Mouse (Mus musculus): ENCODE data around the gene Rabif.
"Not testable (repeated sequence)": the region's sequence is repeated elsewhere in the genome, so short reads cannot be mapped to it uniquely, and the experiment has no call there.

Rabif gene

DNA sequence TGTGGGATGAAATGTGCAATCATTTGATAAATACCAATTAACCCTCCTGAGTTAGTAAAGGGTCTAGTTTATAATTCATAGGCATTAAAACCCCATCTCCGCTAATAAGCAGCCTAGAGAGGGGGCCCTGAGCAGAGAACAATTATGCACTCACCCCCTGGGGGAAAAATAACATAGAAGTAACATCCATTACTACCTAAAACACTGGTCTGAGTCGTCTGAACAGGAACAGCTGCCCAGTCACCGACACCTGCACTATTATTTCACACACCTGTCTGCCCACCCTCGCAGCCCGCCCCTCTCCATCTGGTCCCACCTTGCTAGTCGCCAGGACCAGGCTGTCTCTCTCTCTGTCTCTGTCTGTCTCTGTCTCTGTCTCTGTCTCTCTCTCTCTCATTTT lies 18.1 kb downstream of the Rabif start:
- no peak for DNase-seq (ENCODE audit: low read depth, low spot score)

DNA sequence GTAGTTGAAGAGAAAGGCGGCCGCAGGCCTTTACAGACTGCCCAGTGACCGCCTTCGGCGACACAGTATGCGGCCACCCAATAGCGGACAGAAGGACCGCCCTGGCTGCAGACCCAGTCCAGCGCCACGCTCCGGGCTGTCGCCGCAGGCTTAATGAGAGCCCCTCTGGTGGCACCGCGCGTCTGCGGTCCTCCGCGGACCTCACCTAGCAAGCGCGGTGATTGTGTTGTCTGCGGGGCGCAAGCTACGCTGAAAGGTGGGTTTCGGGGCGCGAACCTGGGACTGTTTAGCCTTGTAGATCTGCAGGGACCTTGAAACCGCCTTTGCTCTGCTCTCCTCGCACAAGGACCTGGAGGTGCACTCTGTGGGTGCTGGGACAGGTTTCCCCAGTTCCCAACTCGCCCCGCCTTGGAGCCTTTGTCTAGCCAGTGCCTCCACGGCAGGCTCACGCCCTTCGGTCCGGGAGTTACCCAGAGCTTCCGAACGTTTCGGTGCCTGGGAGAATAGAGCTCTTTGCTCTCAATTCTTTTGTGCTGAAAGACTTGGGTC lies 18.9 kb downstream of the Rabif start:
- DNase-seq (ENCODE audit: low read depth, low spot score): no peak

- DNase-seq (ENCODE audit: low read depth, low spot score): no peak
These were observed 19.6 kb downstream of the Rabif start for GRCm38 (mm10) chr1:134513876-134514590.

DNA sequence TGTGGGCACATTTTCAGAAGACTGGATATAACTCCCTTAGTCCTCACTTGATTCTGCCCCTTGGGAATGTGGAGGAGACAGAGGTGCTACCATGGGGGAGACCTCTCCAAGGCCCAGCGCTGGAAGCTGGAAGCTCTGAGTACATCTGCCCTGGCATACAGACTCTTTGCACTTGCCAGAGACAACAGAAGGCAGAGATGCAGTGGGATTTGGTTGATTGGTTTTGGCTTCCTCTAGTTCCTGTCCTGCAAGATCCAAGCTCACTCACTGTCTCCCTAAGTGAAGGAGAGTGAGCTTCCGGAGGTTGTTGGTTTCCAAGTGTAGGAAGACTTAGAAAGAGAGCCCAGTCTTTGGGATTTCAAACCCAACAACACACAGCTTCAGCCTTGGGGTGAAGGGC lies 21.4 kb downstream of the Rabif start:
- no peak for DNase-seq (ENCODE audit: low read depth, low spot score)

DNA sequence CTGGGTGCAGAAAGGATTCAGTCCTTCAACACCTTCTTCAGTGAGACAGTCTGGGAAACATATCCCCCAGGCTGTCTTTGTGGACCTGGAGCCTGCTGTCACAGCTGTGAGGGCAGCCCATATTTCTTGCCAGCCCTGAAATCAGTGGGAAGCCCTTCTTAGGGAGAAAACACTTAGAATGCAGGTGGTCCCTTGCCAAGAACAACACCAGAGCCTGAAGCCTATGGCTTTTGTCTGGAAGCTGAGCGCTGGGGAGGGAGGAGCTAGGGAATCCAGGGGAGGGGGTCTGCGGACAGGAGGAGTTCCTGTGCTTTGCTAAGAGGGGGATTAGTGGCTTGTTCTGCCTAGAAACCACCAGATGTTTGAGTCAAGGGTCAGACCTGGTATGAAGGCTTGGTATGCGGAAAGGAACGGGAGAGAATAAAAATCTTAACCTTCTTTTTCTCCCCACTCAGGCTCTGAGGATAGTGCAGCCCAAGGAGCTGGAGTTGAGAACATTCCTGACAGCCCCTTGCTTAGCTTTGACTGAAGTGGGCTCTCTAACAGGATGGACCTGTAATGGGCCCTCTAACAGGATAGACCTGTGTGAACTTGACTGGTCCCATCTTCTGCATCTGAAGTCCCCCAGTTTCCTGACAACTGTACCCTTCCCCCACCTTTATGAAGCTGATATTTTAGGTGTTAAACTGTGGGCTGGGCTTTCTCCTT lies 22.2 kb downstream of the Rabif start:
- peak; percentile 33 for DNase-seq (ENCODE audit: low read depth, low spot score)

DNA sequence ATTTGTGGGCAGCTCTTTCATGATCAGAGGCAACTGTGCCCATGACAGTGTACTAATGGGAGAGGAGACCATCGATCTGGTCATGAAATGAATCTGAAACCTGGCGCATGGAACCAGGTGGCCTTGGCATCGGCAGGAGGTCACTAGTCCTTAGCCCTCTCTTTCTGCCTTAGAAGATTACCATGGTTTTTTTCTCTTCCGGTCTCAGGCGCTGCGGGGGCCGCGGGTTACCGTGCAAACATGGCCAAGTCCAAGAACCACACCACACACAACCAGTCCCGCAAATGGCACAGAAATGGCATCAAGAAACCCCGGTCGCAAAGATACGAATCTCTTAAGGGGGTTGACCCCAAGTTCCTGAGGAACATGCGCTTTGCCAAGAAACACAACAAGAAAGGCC lies 23.4 kb downstream of the Rabif start:
- not testable (repeated sequence) for DNase-seq (ENCODE audit: low read depth, low spot score)

GRCm38 (mm10) chr1:134518677-134519076 lies 24.2 kb downstream of the Rabif start:
- DNase-seq (ENCODE audit: low read depth, low spot score): peak; percentile 89

DNA sequence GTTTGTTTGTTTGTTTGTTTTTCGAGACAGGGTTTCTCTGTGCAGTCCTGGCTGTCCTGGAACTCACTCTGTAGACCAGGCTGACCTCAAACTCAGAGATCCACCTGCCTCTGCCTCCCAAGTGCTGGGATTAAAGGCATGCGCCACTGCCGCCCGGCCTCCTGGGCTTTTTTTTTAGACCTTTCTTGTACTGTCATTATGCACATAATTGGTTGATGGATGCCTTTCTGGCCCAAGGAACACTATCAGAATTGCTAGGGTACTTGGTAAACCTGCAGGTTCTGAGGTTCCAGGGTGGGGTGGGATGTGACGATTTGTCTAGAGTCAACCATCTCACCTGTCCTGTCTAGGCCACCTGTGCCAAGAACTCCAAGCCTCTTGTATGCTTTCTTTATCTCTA lies 24.8 kb downstream of the Rabif start:
- DNase-seq (ENCODE audit: low read depth, low spot score): not testable (repeated sequence)

DNA sequence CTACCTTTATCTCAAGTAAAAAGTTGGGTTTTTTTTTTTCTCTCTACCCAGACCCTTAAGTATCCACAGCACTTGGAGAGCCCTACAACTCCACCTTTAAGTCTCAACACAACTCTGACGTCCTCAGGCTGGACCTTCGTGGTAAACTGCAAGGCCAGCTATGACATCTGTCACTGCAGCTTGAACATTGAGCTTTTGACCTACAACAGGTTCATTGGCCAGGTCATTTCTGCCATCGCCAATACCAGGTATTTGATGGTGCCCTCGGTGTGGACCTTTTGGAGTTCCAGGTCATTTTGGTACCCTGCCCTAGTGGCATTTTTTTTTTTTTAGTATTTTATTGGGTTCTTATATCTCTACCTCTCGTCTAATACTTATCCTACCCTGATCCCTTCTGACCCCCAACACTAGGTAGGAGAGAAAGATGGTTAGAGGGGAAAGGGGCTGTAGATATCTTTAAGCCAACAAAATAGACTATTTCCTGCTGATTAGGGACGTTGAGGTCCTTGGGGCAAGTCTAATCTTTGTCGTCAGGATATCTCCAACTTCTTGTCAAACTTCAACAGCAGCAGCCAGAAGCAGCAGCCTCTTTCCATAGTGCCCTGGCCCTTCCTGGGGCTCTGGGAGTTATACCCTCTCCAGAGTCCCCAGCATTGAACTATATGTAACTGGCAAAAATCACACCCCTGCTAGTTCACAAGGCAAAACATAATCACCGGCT lies 25.7 kb downstream of the Rabif start:
- no peak for DNase-seq (ENCODE audit: low read depth, low spot score)

GRCm38 (mm10) chr1:134521163-134521562 lies 26.7 kb downstream of the Rabif start:
- no peak for DNase-seq (ENCODE audit: low read depth, low spot score)

DNA sequence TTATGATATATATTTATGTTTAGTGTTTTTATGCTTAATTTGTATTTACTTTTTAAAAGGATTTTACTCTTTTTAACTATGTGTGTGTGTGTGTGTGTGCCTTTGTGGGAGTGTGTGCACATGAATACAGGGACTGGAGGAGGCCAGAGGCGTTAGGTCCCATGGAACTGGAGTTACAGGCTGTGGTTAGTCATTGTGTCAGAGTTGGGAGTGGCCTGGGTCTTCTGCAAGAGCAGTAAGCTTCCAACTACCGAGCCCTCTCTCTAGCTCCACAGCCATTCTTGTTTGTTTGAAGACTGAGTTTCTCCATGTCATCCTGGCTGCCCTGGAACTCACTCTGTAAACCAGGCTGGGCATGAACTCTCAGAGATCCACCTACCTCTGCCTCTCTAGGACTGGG lies 27.9 kb downstream of the Rabif start:
- no peak for DNase-seq (ENCODE audit: low read depth, low spot score)

DNA sequence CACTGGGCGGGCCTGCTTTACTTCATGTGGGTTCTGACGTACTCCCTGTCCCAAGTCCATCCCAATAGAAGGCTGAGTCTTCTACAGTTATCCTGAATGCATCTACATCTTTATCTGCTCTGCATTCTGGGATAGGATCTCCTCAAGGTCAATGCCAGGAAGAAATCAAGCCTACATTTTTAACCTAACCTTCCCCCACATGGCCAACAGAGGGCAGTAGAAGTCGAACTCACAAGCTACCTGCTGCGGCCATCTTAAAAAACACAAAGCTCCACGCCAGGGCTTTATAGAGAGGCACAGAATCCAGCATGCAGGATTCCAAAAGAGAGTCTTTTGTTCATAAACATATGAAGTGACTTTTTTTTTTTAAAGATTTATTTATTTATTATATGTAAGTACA lies 30.0 kb downstream of the Rabif start:
- peak; percentile 67 for DNase-seq (ENCODE audit: low read depth, low spot score)

GRCm38 (mm10) chr1:134525015-134525414 lies 30.6 kb downstream of the Rabif start:
- DNase-seq (ENCODE audit: low read depth, low spot score): no peak

DNA sequence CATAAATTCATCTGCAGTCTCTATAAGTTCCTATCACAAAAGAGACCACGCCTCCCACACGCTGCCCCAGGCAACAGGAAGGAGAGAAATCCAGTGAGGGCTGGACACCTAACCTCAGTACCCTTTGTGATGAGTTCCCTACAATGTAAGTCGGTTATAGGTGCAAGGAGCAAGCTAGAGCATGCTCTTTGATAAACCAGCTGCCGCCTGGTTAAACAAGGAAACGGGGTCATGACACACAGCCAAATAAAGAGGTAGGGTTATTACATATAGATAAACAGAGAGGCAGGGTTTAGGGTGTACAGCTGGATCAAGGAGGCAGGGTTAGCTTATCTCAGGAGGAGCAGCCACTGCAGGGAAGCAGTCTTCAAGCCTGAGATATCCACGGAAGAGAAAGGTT lies 32.3 kb downstream of the Rabif start:
- DNase-seq (ENCODE audit: low read depth, low spot score): no peak

DNA sequence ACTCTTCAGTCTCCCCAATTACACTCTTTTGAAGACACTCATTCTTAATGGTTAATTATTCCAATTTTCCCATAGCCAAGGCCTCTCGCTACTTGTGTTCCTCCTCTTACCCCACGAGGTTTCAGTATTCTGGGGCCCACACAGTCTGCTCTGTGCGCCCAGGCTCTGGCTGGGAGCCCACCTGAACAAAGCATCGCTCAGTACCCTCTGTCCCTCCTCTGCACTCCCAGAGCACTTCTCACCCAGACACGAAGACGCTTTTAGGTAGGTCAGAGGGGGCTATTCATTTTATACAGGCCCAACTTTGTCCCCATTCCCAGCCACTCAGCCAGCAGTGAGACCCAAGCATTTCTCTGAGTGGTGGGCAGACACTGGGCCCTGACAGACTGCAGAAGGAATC lies 36.2 kb downstream of the Rabif start:
- DNase-seq (ENCODE audit: low read depth, low spot score): no peak

DNA sequence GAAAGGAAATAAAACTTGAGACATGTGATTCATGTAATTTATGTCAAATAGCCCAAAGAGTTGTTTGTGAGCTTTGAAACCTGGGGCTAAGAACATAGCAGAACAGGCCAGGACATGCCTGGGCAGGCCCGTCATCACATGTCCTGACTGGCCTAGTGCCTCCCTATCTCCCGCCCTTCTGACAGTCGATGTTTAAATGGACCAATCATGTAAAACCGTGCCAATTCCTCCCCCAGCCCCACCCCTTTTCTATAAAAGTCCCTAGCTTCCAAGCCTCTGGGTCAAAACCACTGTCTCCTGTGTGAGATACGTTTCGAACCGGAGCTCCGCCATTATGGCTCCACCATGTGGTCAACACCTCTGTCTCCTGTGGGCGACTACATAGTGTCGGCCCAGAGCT lies 39.3 kb downstream of the Rabif start:
- not testable (repeated sequence) for DNase-seq (ENCODE audit: low read depth, low spot score)

DNA sequence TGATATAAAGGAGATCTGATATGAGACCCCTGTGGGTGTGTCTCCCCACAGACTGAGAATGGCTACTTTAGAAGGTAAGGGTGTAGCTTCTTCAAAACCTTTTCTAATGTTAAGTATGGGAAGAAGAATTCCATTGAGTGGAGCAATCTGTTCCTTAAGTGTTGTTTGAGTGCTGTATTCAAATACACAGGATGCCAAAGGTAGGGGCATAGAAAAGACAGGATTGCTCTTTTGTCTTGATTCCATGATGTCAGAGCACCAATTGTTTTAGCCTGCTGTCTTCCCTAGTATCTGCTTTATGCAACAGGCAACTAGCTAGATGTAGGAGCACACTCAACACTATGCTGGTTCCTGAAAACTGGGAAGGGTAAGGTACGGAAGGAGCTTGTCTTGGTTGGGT lies 40.6 kb downstream of the Rabif start:
- DNase-seq (ENCODE audit: low read depth, low spot score): no peak

- no peak for DNase-seq (ENCODE audit: low read depth, low spot score)
These were observed 41.1 kb downstream of the Rabif start for GRCm38 (mm10) chr1:134535513-134535912.

GRCm38 (mm10) chr1:134540610-134541009 lies 46.2 kb downstream of the Rabif start:
- no peak for DNase-seq (ENCODE audit: low read depth, low spot score)

GRCm38 (mm10) chr1:134548231-134548630 lies 53.8 kb downstream of the Rabif start:
- peak; percentile 91 for DNase-seq (ENCODE audit: low read depth, low spot score)

GRCm38 (mm10) chr1:134549632-134550132 lies 55.2 kb downstream of the Rabif start, which contains the start of gene Mgat4e:
TSS of gene Mgat4e (minus strand) at chr1:134549682.
- DNase-seq (ENCODE audit: low read depth, low spot score): no peak

DNA sequence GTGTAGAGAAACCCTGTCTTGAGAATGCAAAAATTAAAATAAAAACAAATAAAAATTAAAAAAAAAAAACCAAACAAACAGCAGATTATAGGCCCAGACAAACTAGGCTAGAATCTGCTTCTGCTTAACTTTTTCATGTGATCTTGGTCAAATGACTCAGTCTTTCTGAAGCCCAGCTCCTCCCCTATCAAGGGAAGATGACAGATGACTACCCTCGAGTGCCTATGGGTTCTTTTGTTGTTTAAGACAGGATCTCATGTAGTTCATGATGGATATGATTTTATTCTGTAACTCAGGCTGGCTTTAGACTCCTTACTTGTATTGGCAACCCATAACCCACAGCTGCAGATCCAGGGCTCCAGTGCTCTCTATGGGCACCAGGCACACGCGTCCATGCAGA lies 57.4 kb downstream of the Rabif start:
- DNase-seq (ENCODE audit: low read depth, low spot score): peak; percentile 83
